Mouse (Mus musculus): Measurements from ENCODE around the gene Dlgap1.
A peak's percentile ranks its signal among the peaks of the same experiment; 100 is the strongest.

Gene Dlgap1

DNA sequence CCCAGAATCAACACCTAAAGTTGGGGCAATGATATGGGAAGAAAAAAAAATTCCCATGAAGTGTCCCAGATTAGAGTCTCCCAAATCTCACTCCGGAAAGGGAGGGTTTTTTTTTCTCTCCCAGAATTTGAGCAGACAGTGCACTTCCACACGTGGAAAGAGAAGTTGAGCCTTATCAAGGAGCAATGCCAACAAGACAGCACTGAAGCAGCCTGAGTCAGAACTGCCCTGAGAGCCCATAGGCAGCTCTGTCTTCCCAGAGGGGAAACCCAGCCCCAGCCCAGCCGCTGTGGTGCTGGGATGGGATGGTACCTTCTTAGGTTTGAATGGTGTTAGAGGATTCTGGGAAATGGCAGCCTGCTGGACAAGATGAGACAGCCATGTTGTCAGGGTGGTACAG, 753.3 kb downstream of the Dlgap1 start:
- no peak for DNase-seq (ENCODE audit: low read depth, low spot score)

DNA sequence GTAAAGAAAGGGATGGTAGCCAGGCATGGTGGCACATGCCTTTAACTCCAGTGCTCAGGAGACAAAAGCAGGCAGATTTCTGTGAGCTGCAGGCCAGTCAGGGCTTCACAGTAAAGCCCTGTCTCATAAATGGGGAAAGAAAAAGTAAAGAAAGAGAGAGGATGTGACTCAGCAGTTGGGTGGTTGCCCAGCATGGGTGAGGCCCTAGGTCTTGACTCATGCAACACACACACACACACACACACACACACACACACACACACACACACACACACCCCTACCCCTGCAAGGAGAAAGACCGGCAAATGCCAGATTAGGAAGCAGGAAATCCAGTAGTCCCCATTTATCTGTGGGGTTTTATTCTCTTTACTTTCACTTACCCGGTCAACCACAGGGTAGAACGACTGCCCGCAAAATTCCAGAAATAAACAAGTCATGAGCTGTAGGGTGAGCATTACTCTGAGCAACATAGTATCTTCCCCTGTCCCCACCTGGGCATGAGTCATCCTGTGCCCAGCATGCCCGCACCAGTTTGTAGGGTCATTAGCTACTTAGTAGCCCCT, 759.9 kb downstream of the Dlgap1 start:
- no peak for DNase-seq (ENCODE audit: low read depth, low spot score)

DNA sequence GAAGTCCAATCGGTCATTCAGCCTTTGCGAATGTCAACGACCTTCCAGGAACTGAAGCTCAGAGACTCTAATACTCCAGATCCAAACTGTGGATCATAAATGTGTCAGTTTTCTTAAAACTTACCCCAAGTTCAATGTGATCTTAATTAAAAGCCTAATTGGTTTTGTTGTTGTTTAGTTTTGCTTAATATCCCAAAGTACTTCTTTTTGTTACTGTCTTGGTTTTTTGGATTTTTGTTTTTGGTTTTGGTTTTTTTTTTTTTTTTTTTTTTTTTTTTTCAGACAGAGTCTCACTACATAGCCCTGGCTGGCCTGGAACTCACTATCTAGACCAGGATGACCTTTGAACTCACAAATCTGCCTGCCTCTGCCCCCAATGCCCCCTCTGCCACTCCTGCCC, 765.9 kb downstream of the Dlgap1 start:
- DNase-seq (ENCODE audit: low read depth, low spot score), result no peak

DNA sequence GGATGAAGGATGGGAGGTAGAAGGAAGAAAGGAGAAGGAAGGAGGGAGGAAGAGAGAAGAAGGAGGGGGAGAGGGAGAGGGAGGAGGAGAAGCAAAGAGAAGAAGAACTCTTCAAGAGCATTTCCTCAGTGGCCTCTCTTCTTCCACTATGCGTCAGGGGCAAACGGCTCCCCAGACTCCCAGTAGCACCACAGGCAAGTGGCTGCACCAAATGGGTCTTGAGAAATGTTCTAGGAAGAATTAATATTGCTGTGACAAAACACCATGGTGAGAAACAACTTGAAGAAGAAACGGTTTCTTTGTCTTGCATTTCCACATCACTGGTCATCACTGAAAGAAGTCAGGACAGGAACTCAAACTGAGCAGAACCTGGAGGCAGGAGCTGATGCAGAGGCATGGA, 766.5 kb downstream of the Dlgap1 start:
- DNase-seq (ENCODE audit: low read depth, low spot score), result no peak

DNA sequence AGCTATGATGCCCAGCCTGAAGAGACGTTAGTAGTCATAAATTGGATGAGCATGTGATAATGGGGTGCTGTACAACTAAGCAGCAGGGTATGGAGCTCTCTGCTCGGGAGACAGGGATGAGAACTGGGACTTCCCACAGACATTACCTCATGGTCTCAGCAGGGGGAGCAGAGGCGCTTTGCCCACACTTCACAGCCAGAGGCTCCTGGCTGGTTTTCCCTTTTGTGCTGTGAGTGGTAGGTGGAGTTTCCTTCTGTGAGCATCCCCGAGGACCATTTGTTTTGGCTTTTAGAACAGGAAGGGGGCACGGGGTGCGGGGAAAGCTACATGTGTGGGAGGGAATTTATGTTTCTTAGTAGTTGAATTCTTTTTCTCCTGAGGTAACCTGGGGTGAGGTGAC, 768.6 kb downstream of the Dlgap1 start:
- peak; percentile 68 for DNase-seq (ENCODE audit: low read depth, low spot score)

DNA sequence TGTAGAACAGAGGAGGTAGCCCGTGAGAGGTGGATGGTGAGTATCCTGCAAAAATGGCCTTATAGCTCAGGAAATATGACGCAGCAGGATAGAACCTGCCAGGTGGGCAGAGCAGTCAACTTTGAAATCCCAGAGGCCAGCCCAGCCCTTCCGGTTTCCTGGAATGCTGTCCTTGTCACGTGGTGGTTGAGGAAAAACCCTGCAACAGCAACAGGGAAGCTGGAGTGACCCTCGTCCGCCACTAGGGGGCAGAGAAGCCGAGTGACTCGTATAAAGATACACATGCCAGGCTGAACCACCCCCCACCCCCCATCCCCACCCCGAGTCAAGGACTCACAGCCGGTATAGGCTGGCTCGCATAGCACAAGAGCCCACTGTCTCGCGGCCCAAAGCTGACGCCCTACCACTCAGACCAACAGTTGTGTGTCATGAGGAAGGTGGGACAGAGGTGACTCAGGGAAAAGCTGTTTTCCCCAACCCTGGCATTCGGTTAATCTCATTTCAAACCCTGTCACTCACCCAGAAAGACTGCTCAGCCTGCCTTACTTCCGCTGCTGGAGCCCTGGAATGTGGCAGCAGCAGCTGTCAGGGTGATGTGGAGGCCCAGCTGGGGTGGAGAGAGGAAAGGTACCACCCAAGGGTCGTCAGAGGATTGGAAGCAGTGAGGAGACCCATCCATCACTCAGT, 769.4 kb downstream of the Dlgap1 start:
- DNase-seq (ENCODE audit: low read depth, low spot score), result peak; percentile 90

DNA sequence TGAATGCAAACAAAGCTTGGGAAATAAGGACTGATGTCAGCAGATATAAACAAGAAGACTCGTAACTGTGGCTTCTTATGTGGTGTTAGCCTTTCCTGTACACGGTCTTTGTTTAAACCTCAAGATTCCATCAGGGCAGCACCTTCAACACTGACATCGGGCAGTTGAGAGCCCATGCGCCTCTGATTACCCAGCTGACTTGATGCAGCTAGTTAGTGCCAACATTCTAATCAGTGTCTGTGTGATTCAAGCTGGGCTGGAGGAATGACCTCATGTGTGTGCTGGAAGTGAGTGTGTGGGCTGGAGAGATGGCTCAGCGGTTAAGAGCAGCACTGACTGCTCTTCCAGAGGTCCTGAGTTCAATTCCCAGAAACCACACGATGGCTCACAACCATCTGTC, 770.5 kb downstream of the Dlgap1 start:
- no peak for DNase-seq (ENCODE audit: low read depth, low spot score)

DNA sequence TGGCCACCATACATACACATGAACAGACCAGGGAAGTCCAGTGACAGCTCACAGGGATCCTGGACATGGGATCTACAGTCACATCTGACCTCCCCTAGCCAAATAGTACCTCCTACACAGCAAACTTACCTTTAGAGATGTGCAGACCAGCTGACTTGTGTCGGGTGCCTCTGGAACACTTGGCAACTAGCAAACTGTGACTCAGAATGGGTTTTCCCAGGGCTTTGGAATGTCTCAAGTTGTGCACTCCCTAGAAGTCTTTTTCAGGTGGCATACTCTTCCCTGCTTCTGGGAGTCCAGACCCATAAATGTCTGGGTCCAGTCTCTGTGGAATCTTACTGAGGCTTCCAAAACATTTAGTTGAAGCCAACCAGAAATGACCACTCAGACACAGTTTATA, 772.8 kb downstream of the Dlgap1 start:
- no peak for DNase-seq (ENCODE audit: low read depth, low spot score)

DNA sequence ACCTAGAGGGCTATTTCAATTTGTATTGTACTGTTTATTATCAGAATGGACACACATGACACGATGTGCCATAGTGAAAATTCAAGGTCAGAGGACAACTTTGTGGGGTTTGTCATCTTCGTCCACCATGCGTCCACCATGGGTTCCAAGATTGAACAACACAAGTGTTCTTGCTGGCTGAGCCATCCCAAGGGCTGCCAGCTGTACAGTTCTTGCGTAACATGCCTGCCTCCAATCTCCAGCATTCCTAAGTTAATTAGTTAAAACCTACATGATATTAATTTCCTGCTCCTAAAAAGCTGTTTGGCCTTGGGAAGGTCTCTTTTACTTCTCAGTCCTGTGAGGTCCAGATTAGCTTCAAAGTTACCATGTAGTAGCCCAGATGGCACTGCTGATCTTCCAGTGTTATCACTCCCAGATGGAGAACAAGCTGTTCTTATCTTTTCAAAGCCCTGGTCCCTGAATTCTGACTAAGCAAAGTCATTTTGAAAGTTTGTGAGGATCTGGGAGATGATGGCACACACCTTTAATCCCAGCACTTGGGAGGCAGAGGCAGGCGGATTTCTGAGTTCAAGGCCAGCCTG, 775.8 kb downstream of the Dlgap1 start:
- no peak for DNase-seq (ENCODE audit: low read depth, low spot score)

DNA sequence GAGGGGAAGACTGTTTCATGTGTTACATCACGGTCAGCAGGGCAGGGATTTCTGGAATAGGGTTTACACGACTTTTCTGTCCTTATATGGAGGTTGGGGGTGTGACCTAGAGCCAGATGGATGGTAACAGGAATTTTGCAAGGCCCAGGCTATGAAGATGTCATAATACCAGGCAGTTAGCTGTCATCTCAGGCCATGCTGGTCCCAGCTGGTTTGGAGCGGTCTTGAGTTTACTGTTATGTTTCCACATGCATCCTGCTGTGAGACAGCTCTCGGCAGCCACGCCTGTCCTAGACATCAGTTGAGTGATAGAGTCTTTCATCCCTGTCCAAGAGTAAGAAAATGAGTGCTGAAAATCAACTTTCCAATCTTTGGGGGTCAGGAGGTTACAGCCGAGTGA, 776.5 kb downstream of the Dlgap1 start:
- DNase-seq (ENCODE audit: low read depth, low spot score), result no peak

DNA sequence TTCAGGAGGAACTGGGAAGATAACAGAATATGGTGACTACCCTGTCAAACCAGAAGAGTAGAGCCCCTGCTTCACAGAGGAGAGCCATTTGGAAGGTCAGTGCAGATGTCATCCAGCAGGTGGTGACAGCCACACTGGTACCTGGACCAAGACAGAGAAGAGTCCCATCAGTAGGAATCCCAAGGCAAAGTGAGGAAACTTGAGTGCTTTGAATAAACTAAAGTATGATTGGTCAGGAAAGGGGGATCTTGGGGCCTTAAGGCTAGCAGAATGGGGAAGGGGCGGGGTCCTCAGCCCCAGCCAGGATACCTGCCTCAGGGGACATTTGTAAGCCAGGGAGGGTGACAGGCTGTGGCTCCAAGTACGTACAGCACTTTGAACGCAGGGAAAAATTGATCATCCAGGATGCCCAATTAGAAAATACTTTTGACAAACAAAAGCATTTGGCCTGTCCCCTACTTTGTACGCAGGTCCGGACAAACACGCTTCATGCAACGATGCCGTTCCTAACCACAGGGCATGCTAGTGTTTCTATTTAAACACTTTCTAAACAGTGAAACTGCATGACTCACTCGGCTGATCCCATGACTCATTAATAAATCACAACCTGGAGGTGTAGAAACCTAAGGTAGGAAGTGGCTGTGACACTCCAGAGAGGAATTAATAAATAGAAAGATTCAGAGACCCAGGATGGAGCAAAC, 777.7 kb downstream of the Dlgap1 start:
- no peak for DNase-seq (ENCODE audit: low read depth, low spot score)

DNA sequence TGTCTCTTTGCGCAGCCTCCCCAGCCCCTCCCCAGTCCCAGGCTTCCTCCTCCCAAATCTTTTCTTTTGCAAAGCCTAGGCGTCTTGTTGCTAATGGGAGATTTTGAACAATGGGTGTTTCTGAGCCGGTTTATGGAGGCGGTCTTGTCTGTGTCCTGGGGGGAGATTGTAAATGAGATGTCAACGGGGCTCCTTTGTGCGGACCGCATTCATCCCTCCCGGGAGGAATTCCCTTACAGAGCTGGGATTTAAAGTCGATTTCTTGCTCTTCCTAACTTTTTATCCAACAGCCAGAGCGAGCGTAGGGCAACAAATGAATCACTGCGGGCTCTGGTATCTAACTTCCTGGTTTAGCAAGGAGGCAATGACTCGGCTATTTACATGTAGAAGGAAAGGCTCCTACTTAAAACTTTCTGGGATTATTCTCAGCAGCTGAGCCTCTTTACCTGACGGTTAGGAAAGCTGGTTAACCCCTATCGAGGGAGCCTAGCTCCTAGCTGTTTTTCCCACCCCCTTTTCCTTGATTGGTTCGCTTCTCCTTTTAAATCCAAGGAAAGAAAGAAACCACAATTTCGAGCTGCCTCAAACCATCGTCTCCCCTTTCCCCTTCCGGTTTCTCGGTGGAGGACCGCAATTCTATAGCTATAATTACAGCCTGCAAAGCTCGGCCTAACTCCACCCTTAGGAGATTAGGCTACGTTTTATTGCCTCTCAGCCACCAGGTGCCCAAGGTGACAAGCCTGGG, 779.0 kb downstream of the Dlgap1 start:
- DNase-seq (ENCODE audit: low read depth, low spot score), result peak; percentile 58

DNA sequence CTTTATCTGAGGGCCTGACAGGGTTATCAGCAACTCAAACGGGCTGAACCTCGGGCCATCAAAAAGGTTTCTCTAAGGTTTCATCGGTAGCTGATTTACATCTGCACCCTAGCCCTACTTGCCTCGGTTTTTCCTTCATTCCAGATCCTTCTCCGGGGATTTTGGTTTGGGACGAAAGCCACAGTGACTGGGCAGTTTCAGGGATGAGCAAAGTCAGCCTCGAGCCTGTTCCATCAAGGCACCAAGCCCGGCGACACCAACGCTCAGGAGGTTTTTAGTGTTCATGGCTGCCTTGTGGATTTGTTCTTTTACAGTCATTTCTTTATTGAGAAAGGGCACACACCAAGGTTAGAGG, 779.6 kb downstream of the Dlgap1 start:
- no peak for DNase-seq (ENCODE audit: low read depth, low spot score)

DNA sequence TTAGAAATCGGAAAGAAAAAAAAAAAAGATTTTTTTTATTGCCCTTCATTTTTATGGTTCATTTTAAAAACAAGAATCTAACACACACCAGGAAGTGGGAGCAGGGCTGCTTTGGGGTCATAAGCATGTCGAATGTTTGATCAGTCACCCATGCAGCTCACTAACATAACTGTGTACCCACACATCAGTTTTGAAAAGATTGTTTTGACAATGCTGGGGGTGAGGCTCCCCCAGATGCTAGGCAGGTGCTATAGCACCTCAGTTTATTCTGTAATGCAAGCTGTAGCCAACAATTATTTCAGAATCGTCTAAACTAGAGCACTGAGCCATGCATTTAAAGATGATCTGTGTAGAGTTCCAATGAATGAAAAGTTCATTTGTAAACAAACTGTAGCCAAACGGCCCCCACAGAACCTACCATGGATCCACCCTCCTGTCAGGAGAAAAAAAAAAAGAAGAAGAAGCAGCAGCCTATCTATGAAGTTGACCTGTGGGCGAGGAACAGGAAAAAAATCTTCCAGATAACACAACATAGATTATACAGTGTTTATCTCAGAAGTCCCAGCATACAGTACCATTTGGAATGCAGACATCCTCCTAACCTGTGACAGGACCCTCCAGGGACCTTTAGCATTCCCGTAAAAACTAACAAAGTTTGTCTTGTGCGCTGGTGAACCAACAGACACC, 780.2 kb downstream of the Dlgap1 start:
- no peak for DNase-seq (ENCODE audit: low read depth, low spot score)

DNA sequence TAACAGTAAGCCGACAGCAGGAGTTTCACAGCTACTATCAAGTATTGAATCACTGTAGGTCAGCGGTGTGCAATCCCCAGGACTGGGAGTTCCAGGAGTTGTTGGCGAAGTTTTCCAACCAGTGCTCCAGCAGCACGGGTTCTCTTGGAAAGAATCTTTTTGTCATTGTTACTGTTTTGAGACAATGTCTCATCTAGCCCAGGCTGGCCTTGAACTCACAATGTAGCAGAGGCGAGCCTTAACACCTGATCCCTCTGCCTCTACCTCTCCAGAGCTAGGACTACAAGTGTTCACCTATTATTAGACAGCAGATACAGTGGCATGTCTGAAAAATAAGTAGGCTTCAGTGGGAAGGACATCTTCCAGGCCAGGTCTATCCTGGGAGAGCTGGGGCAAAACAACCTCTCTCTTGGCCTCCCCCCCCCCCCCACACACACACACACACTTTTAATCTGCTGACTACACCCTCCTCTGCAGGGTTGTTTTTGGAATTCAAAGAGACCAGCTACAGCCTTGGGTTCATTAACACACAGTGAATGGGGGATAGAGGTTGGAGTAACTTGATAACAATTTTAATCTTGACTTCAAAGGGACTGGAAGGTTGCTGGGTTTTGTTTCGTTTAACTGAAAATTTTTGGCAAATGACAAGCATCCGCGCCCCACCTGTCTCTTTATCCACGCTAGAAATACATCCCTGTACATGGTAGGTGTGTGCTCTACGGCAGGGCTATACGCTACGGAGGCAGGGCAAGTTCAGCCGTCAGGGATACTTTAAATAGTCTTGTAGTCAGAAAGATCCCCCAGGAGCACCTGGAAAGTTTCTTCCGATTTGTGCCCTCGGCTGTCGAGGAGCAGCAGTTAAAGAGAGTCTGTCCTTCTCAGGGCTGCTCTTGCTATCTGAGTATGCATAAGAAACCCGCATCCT, 781.6 kb downstream of the Dlgap1 start:
- no peak for DNase-seq (ENCODE audit: low read depth, low spot score)

DNA sequence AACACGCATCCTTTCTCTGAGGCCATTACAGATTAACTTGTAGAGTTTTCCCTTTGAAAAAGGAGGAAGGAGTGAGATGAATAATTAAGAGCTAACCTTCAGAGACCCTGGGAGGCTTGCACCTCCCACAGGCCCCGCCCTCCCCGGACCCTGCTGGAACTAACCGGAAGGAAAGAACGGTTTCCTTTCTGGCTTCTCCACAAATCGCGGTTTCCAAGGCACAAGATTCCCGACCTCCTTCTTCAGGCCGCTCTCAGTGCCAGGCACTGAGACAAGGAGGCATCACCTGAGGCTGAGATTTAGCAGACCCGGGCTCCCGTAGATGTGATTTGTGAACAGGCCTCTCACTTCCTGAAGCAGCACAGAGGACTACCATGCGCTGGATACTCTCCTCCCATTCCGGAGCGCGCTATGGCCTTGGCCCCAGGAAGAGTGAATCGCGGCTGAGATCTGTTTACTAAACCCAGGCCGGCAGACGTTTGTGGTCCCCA, 782.3 kb downstream of the Dlgap1 start:
- DNase-seq (ENCODE audit: low read depth, low spot score), result no peak

DNA sequence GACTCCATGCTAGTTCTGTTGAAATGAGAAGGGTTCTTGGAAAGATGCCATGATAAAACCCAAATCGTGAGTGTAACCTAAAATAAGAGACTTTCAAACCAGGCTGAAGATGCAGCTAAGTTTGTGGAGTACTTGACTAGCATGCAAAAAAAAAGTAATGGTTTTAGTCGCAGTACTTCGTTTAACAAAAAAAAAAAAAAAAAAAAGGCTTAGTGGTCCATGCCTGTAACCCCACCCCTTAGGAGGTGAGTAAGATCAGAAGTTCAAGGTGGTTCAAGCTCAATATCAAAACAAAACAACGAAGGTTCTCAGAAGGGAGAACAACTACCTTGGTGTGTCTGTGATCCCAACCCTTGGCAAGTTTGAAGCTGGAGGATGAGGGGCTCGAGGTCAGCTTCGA, 782.8 kb downstream of the Dlgap1 start:
- DNase-seq (ENCODE audit: low read depth, low spot score), result no peak

DNA sequence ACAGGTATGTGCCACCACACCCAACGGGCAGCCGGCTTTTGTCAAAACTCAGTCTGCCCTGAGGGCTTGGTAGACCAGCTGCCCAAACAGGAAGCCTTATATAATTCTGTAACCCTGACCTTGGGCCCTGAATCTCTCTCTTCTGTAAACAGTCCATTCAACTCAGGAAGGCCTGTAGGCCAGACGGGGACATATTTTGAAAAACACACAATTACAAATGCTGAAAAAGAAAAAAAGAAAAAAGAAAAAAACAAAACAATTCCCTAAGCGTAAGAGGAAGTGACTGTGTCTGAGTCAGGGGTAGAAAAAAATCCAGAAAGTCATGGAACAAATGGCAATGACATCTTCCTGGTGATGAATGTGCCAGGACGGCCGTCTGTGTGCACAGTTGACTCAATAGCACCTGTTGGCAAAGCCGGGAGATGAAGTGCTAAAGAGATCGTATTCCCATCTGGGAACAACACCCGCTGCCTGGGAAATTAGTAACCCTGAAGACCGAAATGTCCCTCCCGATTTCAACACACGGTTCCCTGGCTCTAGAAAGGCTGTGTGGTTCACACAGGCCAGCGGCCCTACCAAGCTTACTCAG, 784.7 kb downstream of the Dlgap1 start:
- DNase-seq (ENCODE audit: low read depth, low spot score), result no peak

DNA sequence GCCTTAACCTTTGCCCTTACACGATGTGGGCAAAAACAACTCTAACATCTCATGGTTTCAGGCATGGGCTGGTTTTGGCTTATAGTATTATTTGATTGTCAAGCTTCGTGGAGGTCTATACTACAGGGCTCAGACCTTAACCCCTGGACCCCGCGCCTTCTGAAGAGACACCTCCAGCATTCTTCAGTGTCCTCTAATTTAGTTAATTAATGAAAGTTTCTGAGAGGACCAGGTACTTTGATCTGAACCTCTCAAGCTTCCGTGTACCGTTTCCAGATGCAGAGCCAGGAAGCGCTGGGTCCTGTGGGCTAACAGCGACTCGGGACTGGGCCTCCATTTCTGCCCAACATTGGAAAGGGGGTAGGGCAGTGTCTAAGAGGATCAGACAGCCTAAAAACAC, 785.2 kb downstream of the Dlgap1 start:
- no peak for DNase-seq (ENCODE audit: low read depth, low spot score)

DNA sequence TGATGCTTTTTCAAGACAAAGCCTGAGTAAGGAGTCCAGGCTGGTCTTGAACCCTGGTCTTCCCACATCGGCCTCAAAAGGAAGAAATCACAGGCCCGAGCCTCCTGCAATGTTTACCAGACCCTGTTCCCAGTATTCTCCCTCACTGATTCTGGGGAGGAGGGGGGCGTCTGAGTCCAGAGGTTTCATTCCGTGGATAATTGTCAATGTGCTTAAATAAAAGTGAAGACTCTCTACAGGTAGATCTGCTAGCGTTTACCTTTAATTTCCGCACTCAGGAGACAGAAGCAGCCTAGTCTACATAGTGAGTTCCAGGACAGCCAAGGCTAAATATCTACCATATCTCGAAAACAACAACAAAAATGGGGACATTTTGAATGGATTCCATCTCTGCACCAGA, 785.8 kb downstream of the Dlgap1 start:
- DNase-seq (ENCODE audit: low read depth, low spot score), result no peak
